Mouse (Mus musculus) CH12.LX (cell line): ENCODE data around the gene Ly6g6d. TPM values are rescaled to one million over a fixed set of nuclear protein-coding genes. Genes with fewer than 3 reads are reported as not detected.

Experiments used
- DNase-seq: peaks from one replicate; pipeline ENCODE4 v3.0.0-alpha.2; 2013; ENCODE audit errors: extremely low read depth
- H3K27ac ChIP-seq: 2 replicates; pipeline ENCODE4 v1.5.1; 2012; ENCODE audit warnings: low read depth, mild to moderate bottlenecking, control low read depth, moderate library complexity; ENCODE audit not compliant: insufficient read depth
- H3K27me3 ChIP-seq: replicated peaks from 2 replicates; pipeline ENCODE3; 2012; ENCODE audit warnings: inconsistent platforms
- H3K36me3 ChIP-seq, 2 experiments: replicated peaks in 1 of 2; 2 replicates each; pipeline versions ENCODE3 to v1.6.1; 2012; ENCODE audit warnings: inconsistent platforms in 1 of 2, low read length in 1 of 2, mild to moderate bottlenecking in 1 of 2, mixed read lengths in 1 of 2, moderate library complexity in 1 of 2; ENCODE audit not compliant: control insufficient read depth in 1 of 2, insufficient read depth in 1 of 2
- H3K4me1 ChIP-seq, 2 experiments: 2 replicates each; pipeline ENCODE4 v1.6.1; 2012; ENCODE audit warnings: inconsistent platforms in 1 of 2, moderate library complexity in 1 of 2; ENCODE audit not compliant: insufficient read depth in 2 of 2, control insufficient read depth in 1 of 2
- H3K4me2 ChIP-seq: 2 replicates; pipeline ENCODE4 v1.6.1; 2012; ENCODE audit warnings: low read depth, mild to moderate bottlenecking, control low read depth; ENCODE audit not compliant: poor library complexity, insufficient read depth, severe bottlenecking
- H3K4me3 ChIP-seq, 3 experiments: fragments of 150-350 bp in 1 of 3; sonication (generic) in 1 of 3; replicated peaks in 1 of 3; 2 replicates each; pipeline versions ENCODE3 to v1.5.1; 2011 to 2012; ENCODE audit warnings: low read depth in 2 of 3, low read length in 2 of 3, mild to moderate bottlenecking in 2 of 3, moderate library complexity in 2 of 3, control low read depth in 1 of 3, improper control_type of control experiment in 1 of 3, inconsistent platforms in 1 of 3, mixed read lengths in 1 of 3; ENCODE audit not compliant: poor library complexity in 1 of 3
- H3K79me2 ChIP-seq: replicated peaks from 2 replicates; pipeline ENCODE4 v1.6.1; 2012; ENCODE audit warnings: mild to moderate bottlenecking, moderate library complexity; ENCODE audit not compliant: control insufficient read depth, poor library complexity, insufficient read depth, severe bottlenecking; ENCODE audit errors: extremely low read depth
- H3K9ac ChIP-seq: 2 replicates; pipeline ENCODE4 v1.6.1; 2012; ENCODE audit warnings: low read depth, mild to moderate bottlenecking, control low read depth, moderate library complexity; ENCODE audit not compliant: insufficient read depth
- H3K9me3 ChIP-seq: replicated peaks from 2 replicates; pipeline ENCODE3; 2012; ENCODE audit warnings: low read length, inconsistent platforms, mixed read lengths
- BHLHE40 ChIP-seq: IDR thresholded peaks from 2 replicates; pipeline ENCODE4 v1.6.1; 2011; ENCODE audit warnings: mild to moderate bottlenecking, low read depth, low read length, improper control_type of control experiment
- CHD1 ChIP-seq: IDR thresholded peaks from 2 replicates; pipeline ENCODE4 v1.6.1; 2012; ENCODE audit warnings: low read depth, low read length, improper control_type of control experiment, inconsistent platforms
- E2F4 ChIP-seq: IDR thresholded peaks from 2 replicates; pipeline ENCODE4 v1.6.1; 2011; ENCODE audit warnings: low read depth, low read length, improper control_type of control experiment; ENCODE audit not compliant: insufficient replicate concordance
- EP300 ChIP-seq: IDR thresholded peaks from 2 replicates; pipeline ENCODE4 v1.6.1; 2011; ENCODE audit warnings: low read length, improper control_type of control experiment
- ETS1 ChIP-seq: conservative IDR thresholded peaks from 2 replicates; pipeline ENCODE4 v1.6.1; 2012; ENCODE audit warnings: low read depth, mild to moderate bottlenecking, inconsistent platforms, low read length, improper control_type of control experiment, moderate library complexity
- GABPA ChIP-seq: IDR thresholded peaks from 2 replicates; pipeline ENCODE4 v1.6.1; 2012; ENCODE audit warnings: low read depth, low read length, improper control_type of control experiment, inconsistent platforms; ENCODE audit not compliant: insufficient replicate concordance
- HCFC1 ChIP-seq: IDR thresholded peaks from 2 replicates; pipeline ENCODE4 v1.6.1; 2012; ENCODE audit warnings: low read depth, mild to moderate bottlenecking, inconsistent platforms, low read length, improper control_type of control experiment
- IRF4 ChIP-seq: IDR thresholded peaks from 2 replicates; pipeline ENCODE4 v1.6.1; 2014; ENCODE audit warnings: low read depth, mild to moderate bottlenecking, inconsistent platforms, low read length, improper control_type of control experiment
- JUN ChIP-seq: IDR thresholded peaks from 2 replicates; pipeline ENCODE4 v1.6.1; 2011; ENCODE audit warnings: low read depth, mild to moderate bottlenecking, low read length, improper control_type of control experiment, moderate library complexity; ENCODE audit not compliant: insufficient read depth
- JUND ChIP-seq: conservative IDR thresholded peaks from 2 replicates; pipeline ENCODE4 v1.6.1; 2011; ENCODE audit warnings: low read depth, low read length, improper control_type of control experiment
- MAFK ChIP-seq: IDR thresholded peaks from 2 replicates; pipeline ENCODE4 v1.6.1; 2011; ENCODE audit warnings: low read length, improper control_type of control experiment; ENCODE audit not compliant: insufficient replicate concordance
- MAZ ChIP-seq: IDR thresholded peaks from 2 replicates; pipeline ENCODE4 v1.6.1; 2012; ENCODE audit warnings: low read depth, mild to moderate bottlenecking, inconsistent platforms, low read length, improper control_type of control experiment, moderate library complexity
- MYC ChIP-seq: IDR thresholded peaks from 2 replicates; pipeline ENCODE4 v1.6.1; 2011; ENCODE audit warnings: low read depth, mild to moderate bottlenecking, improper control_type of control experiment, low read length
- POLR2A ChIP-seq: IDR thresholded peaks from 2 replicates; pipeline ENCODE4 v1.6.1; 2011; ENCODE audit warnings: low read depth, mild to moderate bottlenecking, improper control_type of control experiment, low read length
- POLR2AphosphoS2 ChIP-seq: IDR thresholded peaks from 2 replicates; pipeline ENCODE4 v1.6.1; 2011; ENCODE audit warnings: low read depth, low read length, improper control_type of control experiment
- RCOR1 ChIP-seq: conservative IDR thresholded peaks from 2 replicates; pipeline ENCODE4 v1.6.1; 2012; ENCODE audit warnings: low read depth, mild to moderate bottlenecking, inconsistent platforms, low read length, improper control_type of control experiment
- SMC3 ChIP-seq: IDR thresholded peaks from 2 replicates; pipeline ENCODE4 v1.6.1; 2011; ENCODE audit warnings: low read depth, low read length, improper control_type of control experiment
- TBP ChIP-seq: conservative IDR thresholded peaks from 2 replicates; pipeline ENCODE4 v1.6.1; 2011; ENCODE audit warnings: low read depth, low read length, improper control_type of control experiment
- TCF12 ChIP-seq: IDR thresholded peaks from 2 replicates; pipeline ENCODE4 v1.6.1; 2014; ENCODE audit warnings: low read depth, mild to moderate bottlenecking, inconsistent platforms, low read length, improper control_type of control experiment
- UBTF ChIP-seq: IDR thresholded peaks from 2 replicates; pipeline ENCODE4 v1.6.1; 2012; ENCODE audit warnings: low read depth, mild to moderate bottlenecking, inconsistent platforms, low read length, improper control_type of control experiment, moderate library complexity
- USF1 ChIP-seq: IDR thresholded peaks from 2 replicates; pipeline ENCODE4 v1.6.1; 2014; ENCODE audit warnings: low read depth, mild to moderate bottlenecking, inconsistent platforms, low read length, improper control_type of control experiment
- USF2 ChIP-seq: conservative IDR thresholded peaks from 2 replicates; pipeline ENCODE4 v1.6.1; 2011; ENCODE audit warnings: low read depth, low read length, improper control_type of control experiment
- ZKSCAN1 ChIP-seq: IDR thresholded peaks from 2 replicates; pipeline ENCODE4 v1.6.1; 2012; ENCODE audit warnings: low read depth, inconsistent platforms, low read length, improper control_type of control experiment, borderline replicate concordance
- ZMIZ1 ChIP-seq: IDR thresholded peaks from 2 replicates; pipeline ENCODE4 v1.6.1; 2012; ENCODE audit warnings: low read depth, mild to moderate bottlenecking, inconsistent platforms, low read length, improper control_type of control experiment
- ZNF384 ChIP-seq: IDR thresholded peaks from 2 replicates; pipeline ENCODE4 v1.6.1; 2012; ENCODE audit warnings: low read depth, low read length, improper control_type of control experiment, inconsistent platforms
- dilution Hi-C: fragments of 300-500 bp; cut with MboI; formaldehyde crosslinking; loops from 2 replicates; pipeline ENCODE4 v1.14.3; 2020; ENCODE audit warnings: low sequenced_read_pairs; ENCODE audit not compliant: extremely low pct_unique_long_range_greater_than_20kb, extremely low pct_ligation_motif_present
- in situ Hi-C: fragments of 300-500 bp; cut with MboI; formaldehyde crosslinking; loops from 3 replicates; pipeline ENCODE4 v1.14.3; 2019; ENCODE audit warnings: low sequenced_read_pairs, low pct_ligation_motif_present, low pct_unique_long_range_greater_than_20kb, mixed read lengths
- polyA plus RNA-seq: library from polyadenylated mRNA; unstranded; fragments of >175 nt; gene quantifications from 2 replicates; pipeline ENCODE4 v1.2.1, GENCODE M21; 2012; ENCODE audit warnings: low read depth; ENCODE audit not compliant: insufficient read length
- total RNA-seq, 2 experiments: library from RNA; depleted of rRNA; stranded (reverse); fragments of 300-350 nt in 1 of 2; fragments of >200 nt in 1 of 2; gene quantifications; 2 replicates each; pipeline ENCODE4 v1.2.3; 2012 to 2014

Gene Ly6g6d
- total and polyA plus RNA-seq, 3 experiments = 0.44 TPM; not detected in 2

DNA sequence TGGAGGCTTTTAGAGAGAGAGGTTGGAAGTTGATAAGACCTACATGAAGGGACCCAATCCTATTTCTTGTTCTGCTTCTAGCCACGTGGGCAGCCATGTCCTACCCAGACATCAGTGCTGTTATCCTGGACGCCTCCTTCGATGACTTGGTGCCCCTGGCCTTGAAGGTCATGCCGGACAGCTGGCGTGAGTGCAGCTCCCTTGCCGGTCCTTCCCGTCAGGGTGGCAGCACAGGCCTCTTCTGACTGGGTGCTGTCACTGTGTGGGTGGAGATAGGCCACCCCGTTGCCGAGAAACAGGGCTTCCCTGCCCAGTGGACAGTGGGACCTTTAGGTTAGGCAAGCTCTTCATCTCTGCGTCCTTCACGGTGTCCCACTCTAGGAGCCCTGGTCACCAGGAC is 23.3 kb upstream of the Ly6g6d start:
- Histone ChIP-seq H3K27me3 (no peaks in the 10 kb centered on the region), H3K27ac (no peak overlapping the region), H3K9ac (no peak overlapping the region), H3K79me2 (no peaks in the 10 kb centered on the region), H3K4me3 (no peak overlapping the region), H3K36me3 (peaks cover 54 to 87% of the 10 kb centered on the region in 2 experiments), H3K4me1 (peaks cover 0 to 4% of the 10 kb centered on the region in 2 experiments; a peak in 1 of 4 replicates), H3K4me2 (no peak overlapping the region), H3K9me3 (no peaks in the 10 kb centered on the region)
- TF ChIP-seq ZNF384 (no peak), HCFC1 (no peak), SMC3 (no peak), MYC (no peak), ZKSCAN1 (no peak), IRF4 (no peak), CHD1 (no peak), POLR2A (no peak), EP300 (no peak), ETS1 (no peak), ZMIZ1 (no peak), POLR2AphosphoS2 (no peak), RCOR1 (no peak), USF2 (no peak), E2F4 (no peak), UBTF (no peak)
- in situ Hi-C loops (no loop called here), dilution Hi-C loops (no loop called here)
- no peak for DNase-seq

DNA sequence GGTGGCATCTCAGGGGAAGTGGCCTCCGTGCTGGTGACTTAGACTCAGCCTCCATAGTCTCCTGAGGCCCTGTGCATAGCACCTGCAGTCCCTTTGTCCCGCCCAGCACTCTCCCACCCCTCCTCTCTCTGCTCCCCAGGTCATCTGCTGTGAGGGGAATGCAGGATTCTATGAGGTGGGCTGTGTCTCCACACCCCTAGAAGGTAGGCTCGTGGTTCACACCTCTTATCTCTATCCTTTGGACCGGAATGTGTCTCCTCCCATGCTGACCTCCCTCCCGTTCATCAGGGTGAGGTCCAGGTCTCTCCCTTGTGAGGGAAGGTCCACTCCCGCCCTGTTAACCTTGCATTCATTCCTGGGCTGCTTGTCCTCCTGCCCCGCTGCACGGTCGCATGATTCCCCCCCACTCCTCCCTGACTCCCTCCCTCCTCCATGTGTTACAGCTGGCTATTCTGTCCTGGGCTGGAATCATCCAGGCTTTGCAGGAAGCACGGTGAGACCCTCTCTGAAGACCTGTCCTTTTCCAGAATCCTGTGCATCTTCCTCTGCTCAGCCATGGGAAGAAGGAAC is 22.4 kb upstream of the Ly6g6d start:
- no peak overlapping the region for H3K4me2 ChIP-seq
- H3K9me3 ChIP-seq = no peaks in the 10 kb centered on the region
- H3K9ac ChIP-seq = no peak overlapping the region
- DNase-seq = no peak
- no peaks in the 10 kb centered on the region for H3K27me3 ChIP-seq
- peaks cover 0 to 4% of the 10 kb centered on the region in 2 experiments; a peak in 1 of 4 replicates for H3K4me1 ChIP-seq
- no peak overlapping the region for H3K4me3 ChIP-seq
- H3K79me2 ChIP-seq = no peaks in the 10 kb centered on the region
- no peak overlapping the region for H3K27ac ChIP-seq
- H3K36me3 ChIP-seq = peaks cover 58 to 93% of the 10 kb centered on the region in 2 experiments
- in situ Hi-C loops (no loop called here), dilution Hi-C loops (no loop called here)
- no peak for TF ChIP-seq GABPA
- TF ChIP-seq TBP = no peak
- no peak for TF ChIP-seq TCF12
- no peak for TF ChIP-seq ZMIZ1
- no peak for TF ChIP-seq JUND
- TF ChIP-seq BHLHE40 = no peak
- TF ChIP-seq MYC = no peak
- TF ChIP-seq JUN = no peak
- no peak for TF ChIP-seq ZKSCAN1
- TF ChIP-seq MAFK = no peak
- no peak for TF ChIP-seq MAZ
- no peak for TF ChIP-seq POLR2AphosphoS2
- no peak for TF ChIP-seq USF1
- no peak for TF ChIP-seq ZNF384
